Mouse (Mus musculus) 416B (cell line): Measurements from ENCODE around the gene Brd2.
"Not testable (repeated sequence)": the region's sequence is repeated elsewhere in the genome, so short reads cannot be mapped to it uniquely, and the experiment has no call there.

Experiments
- DNase-seq: peaks from one replicate; pipeline ENCODE4 v3.0.0; 2011; ENCODE audit warnings: low read depth

Brd2 gene

GRCm38 (mm10) chr17:34122188-34122984 lies at the start of gene Brd2:
Brd2 (minus strand) TSS chr17:34122634.
- peak; percentile 97 for DNase-seq

- DNase-seq = peak; percentile 97
Measured at GRCm38 (mm10) chr17:34170877-34171498, 48.6 kb upstream of the Brd2 start.

GRCm38 (mm10) chr17:34170487-34170876 lies 48.0 kb upstream of the Brd2 start:
- no peak for DNase-seq

GRCm38 (mm10) chr17:34169279-34169678 lies 46.8 kb upstream of the Brd2 start:
- DNase-seq = peak; percentile 82

GRCm38 (mm10) chr17:34165033-34165730 lies 42.7 kb upstream of the Brd2 start:
- DNase-seq = peak; percentile 71

- DNase-seq = peak; percentile 72
Measured at GRCm38 (mm10) chr17:34164202-34164895, 41.9 kb upstream of the Brd2 start.

- no peak for DNase-seq
Measured at GRCm38 (mm10) chr17:34155534-34155933, 33.1 kb upstream of the Brd2 start.

GRCm38 (mm10) chr17:34152923-34153322 lies 30.5 kb upstream of the Brd2 start, which contains the start of gene H2-DMb1:
H2-DMb1 (plus strand) TSS chr17:34153072.
- DNase-seq = peak; percentile 90

- DNase-seq = no peak
Measured at GRCm38 (mm10) chr17:34144960-34145371, 22.5 kb upstream of the Brd2 start.

- DNase-seq = not testable (repeated sequence)
Measured at GRCm38 (mm10) chr17:34144221-34144620, 21.8 kb upstream of the Brd2 start.

- no peak for DNase-seq
Measured at GRCm38 (mm10) chr17:34143461-34143860, 21.0 kb upstream of the Brd2 start.

GRCm38 (mm10) chr17:34143033-34143432 lies 20.6 kb upstream of the Brd2 start, which contains the start of gene H2-DMb2:
H2-DMb2 (plus strand) TSS chr17:34143307.
- DNase-seq = peak; percentile 85

- DNase-seq = peak; percentile 55
Measured at GRCm38 (mm10) chr17:34142456-34143010, 20.1 kb upstream of the Brd2 start.

- DNase-seq = no peak
Measured at GRCm38 (mm10) chr17:34141448-34141847, 19.0 kb upstream of the Brd2 start.

GRCm38 (mm10) chr17:34140240-34140639 lies 17.8 kb upstream of the Brd2 start:
- no peak for DNase-seq

GRCm38 (mm10) chr17:34139416-34139815 lies 17.0 kb upstream of the Brd2 start:
- DNase-seq = no peak

- DNase-seq = no peak
Measured at GRCm38 (mm10) chr17:34138655-34139054, 16.2 kb upstream of the Brd2 start.

- no peak for DNase-seq
Measured at GRCm38 (mm10) chr17:34137601-34138000, 15.2 kb upstream of the Brd2 start.

- DNase-seq = peak; percentile 100
Measured at GRCm38 (mm10) chr17:34135297-34136224, 13.1 kb upstream of the Brd2 start.

GRCm38 (mm10) chr17:34134451-34134850 lies 12.0 kb upstream of the Brd2 start:
- DNase-seq = peak; percentile 62

- DNase-seq = peak; percentile 62
Measured at GRCm38 (mm10) chr17:34133289-34133688, 10.9 kb upstream of the Brd2 start.
